Mouse (Mus musculus) forebrain, postnatal 0 days (tissue): ENCODE measurements around the gene Spsb4. TPM values are rescaled to one million over a fixed set of nuclear protein-coding genes. Genes with fewer than 3 reads are reported as not detected.

Source experiments
- ATAC-seq: fragments of 200-750 bp; cut with Nextera tagmentation; 2 replicates; pipeline ENCODE4 v1.8.0; 2017; ENCODE audit warnings: mild to moderate bottlenecking, moderate library complexity
- DNase-seq: peaks from one replicate; pipeline ENCODE4 v3.0.0-alpha.2; 2015
- H3K27ac ChIP-seq: fragments of 300-500 bp; sonication (generic); 2 replicates; pipeline ENCODE4 v1.5.1; 2014; ENCODE audit warnings: low read depth, mild to moderate bottlenecking, antibody characterized with exemption, low read length, moderate library complexity, mixed read lengths
- H3K27me3 ChIP-seq: fragments of 300-500 bp; sonication (generic); 2 replicates; pipeline ENCODE4 v1.6.1; 2014; ENCODE audit warnings: mild to moderate bottlenecking, low read length, mixed read lengths; ENCODE audit not compliant: insufficient read depth
- H3K36me3 ChIP-seq: fragments of 300-500 bp; sonication (generic); 2 replicates; pipeline ENCODE4 v1.6.1; 2014; ENCODE audit warnings: mild to moderate bottlenecking, moderate library complexity; ENCODE audit not compliant: insufficient read depth
- H3K4me1 ChIP-seq: fragments of 300-500 bp; sonication (generic); 2 replicates; pipeline ENCODE4 v1.6.1; 2014; ENCODE audit warnings: antibody characterized with exemption; ENCODE audit not compliant: insufficient read depth
- H3K4me2 ChIP-seq: fragments of 300-500 bp; sonication (generic); 2 replicates; pipeline ENCODE4 v1.6.1; 2014; ENCODE audit warnings: low read depth, mild to moderate bottlenecking, moderate library complexity
- H3K4me3 ChIP-seq: fragments of 300-500 bp; sonication (generic); 2 replicates; pipeline ENCODE4 v1.5.1; 2014; ENCODE audit warnings: low read depth, low read length, mixed read lengths
- H3K9ac ChIP-seq: fragments of 300-500 bp; sonication (generic); 2 replicates; pipeline ENCODE4 v1.6.1; 2014; ENCODE audit warnings: mild to moderate bottlenecking
- H3K9me3 ChIP-seq: fragments of 300-500 bp; sonication (generic); 2 replicates; pipeline ENCODE4 v1.6.1; 2016; ENCODE audit warnings: low read length
- CTCF ChIP-seq: sonication (generic); IDR thresholded peaks from 2 replicates; pipeline ENCODE4 v1.5.1; 2016; ENCODE audit warnings: antibody characterized with exemption, control low read depth, low read depth
- WGBS: fragments of 180-500 bp; shearing (Covaris S2); extraction: QIAGEN DNeasy Blood & Tissue Kit; methylation state at CpG from one replicate; pipeline ENCODE4 v1.1.7; 2014; 5-methylcytosine and 5-hydroxymethylcytosine counted together
- polyA plus RNA-seq: library from polyadenylated mRNA; unstranded; fragments of >200 nt; fragmentation: Nextera tagmentation; extraction: Ambion mirVana; gene quantifications from 2 replicates; pipeline ENCODE4 v1.2.1, GENCODE M21; 2015
- total RNA-seq: library from RNA; depleted of rRNA; stranded (reverse); fragments of >200 nt; gene quantifications from 2 replicates; pipeline ENCODE4 v1.2.3, GENCODE M21; 2014

Spsb4 gene
- total and polyA plus RNA-seq, 2 experiments from 2014 or later = 16.0 to 22.7 TPM

- Histone ChIP-seq H3K9ac (no peak overlapping the region), H3K27me3 (no peaks in the 10 kb centered on the region), H3K36me3 (no peaks in the 10 kb centered on the region), H3K4me1 (no peaks in the 10 kb centered on the region), H3K4me2 (no peak overlapping the region), H3K9me3 (no peaks in the 10 kb centered on the region), H3K4me3 (no peak overlapping the region), H3K27ac (no peak overlapping the region)
- 95% methylated on average over 7 of the region's 7 CpGs for WGBS
- ATAC-seq = no peak
- no peak for TF ChIP-seq CTCF
- no peak for DNase-seq
These were observed 52.2 kb downstream of the Spsb4 start for GRCm38 (mm10) chr9:96966465-96966864.

- Histone ChIP-seq H3K27ac (no peak overlapping the region), H3K4me2 (no peak overlapping the region), H3K36me3 (no peaks in the 10 kb centered on the region), H3K27me3 (no peaks in the 10 kb centered on the region), H3K4me1 (no peaks in the 10 kb centered on the region), H3K4me3 (no peak overlapping the region), H3K9me3 (no peaks in the 10 kb centered on the region), H3K9ac (no peak overlapping the region)
- ATAC-seq (no peak), DNase-seq (no peak)
- TF ChIP-seq CTCF = no peak
- WGBS = 64% methylated on average over 13 of the region's 13 CpGs
These were observed 55.0 kb downstream of the Spsb4 start for GRCm38 (mm10) chr9:96963443-96964215.

- no peaks in the 10 kb centered on the region for H3K27me3 ChIP-seq
- H3K9ac ChIP-seq = no peak overlapping the region
- H3K4me2 ChIP-seq = no peak overlapping the region
- H3K36me3 ChIP-seq = no peaks in the 10 kb centered on the region
- H3K4me1 ChIP-seq = no peaks in the 10 kb centered on the region
- no peak overlapping the region for H3K27ac ChIP-seq
- no peak for DNase-seq
- ATAC-seq = no peak
- no peak overlapping the region for H3K4me3 ChIP-seq
- no peaks in the 10 kb centered on the region for H3K9me3 ChIP-seq
- WGBS = 66% methylated on average over 8 of the region's 8 CpGs
- no peak for TF ChIP-seq CTCF
These were observed 55.9 kb downstream of the Spsb4 start for GRCm38 (mm10) chr9:96962714-96963113.

- H3K4me3 ChIP-seq = no peak overlapping the region
- H3K4me1 ChIP-seq = no peaks in the 10 kb centered on the region
- H3K9ac ChIP-seq = no peak overlapping the region
- TF ChIP-seq CTCF = no peak
- H3K36me3 ChIP-seq = no peaks in the 10 kb centered on the region
- DNase-seq = no peak
- no peak overlapping the region for H3K4me2 ChIP-seq
- H3K27ac ChIP-seq = no peak overlapping the region
- 63% methylated on average over 17 of the region's 17 CpGs for WGBS
- ATAC-seq = no peak
- H3K9me3 ChIP-seq = no peaks in the 10 kb centered on the region
- H3K27me3 ChIP-seq = no peaks in the 10 kb centered on the region
These were observed 56.5 kb downstream of the Spsb4 start for GRCm38 (mm10) chr9:96961986-96962701.

DNA sequence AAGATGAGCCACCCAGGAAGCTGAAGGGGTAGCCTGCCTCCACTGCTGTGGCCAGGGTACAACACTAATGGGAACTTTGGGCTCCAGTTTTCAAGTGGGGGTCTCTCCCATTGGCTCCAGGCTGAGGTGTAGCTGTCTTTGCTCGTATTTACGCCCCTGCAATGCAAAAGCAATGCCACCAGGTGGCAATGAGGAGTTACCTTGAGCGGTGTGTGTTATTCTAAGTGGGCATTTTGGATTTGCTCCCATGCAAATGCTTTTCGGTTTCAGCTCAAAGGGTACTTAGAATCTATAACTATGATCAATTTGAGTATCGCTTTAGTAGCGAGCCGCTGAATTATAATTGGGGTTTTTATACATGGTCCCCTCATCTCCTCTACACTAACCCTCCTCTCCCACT lies 57.6 kb downstream of the Spsb4 start:
- peak; percentile 80 for TF ChIP-seq CTCF
- no peaks in the 10 kb centered on the region for H3K9me3 ChIP-seq
- H3K4me3 ChIP-seq = no peak overlapping the region
- H3K9ac ChIP-seq = no peak overlapping the region
- no peaks in the 10 kb centered on the region for H3K36me3 ChIP-seq
- H3K4me2 ChIP-seq = no peak overlapping the region
- no peak for ATAC-seq
- peak; percentile 71 for DNase-seq
- WGBS = 50% methylated on average over 7 of the region's 7 CpGs
- H3K4me1 ChIP-seq = 0 out of 2 replicates have a peak, but pooled peaks cover 4% of the 10 kb centered on the region
- H3K27ac ChIP-seq = no peak overlapping the region
- H3K27me3 ChIP-seq = no peaks in the 10 kb centered on the region

- H3K4me3 ChIP-seq = no peak overlapping the region
- TF ChIP-seq CTCF = peak; percentile 51; the same call in 1 of the 2 replicates
- no peak overlapping the region for H3K9ac ChIP-seq
- H3K4me2 ChIP-seq = no peak overlapping the region
- H3K27me3 ChIP-seq = no peaks in the 10 kb centered on the region
- ATAC-seq (no peak), DNase-seq (no peak)
- H3K36me3 ChIP-seq = no peaks in the 10 kb centered on the region
- H3K27ac ChIP-seq = no peak overlapping the region
- 86% methylated on average over 4 of the region's 4 CpGs for WGBS
- H3K9me3 ChIP-seq = no peaks in the 10 kb centered on the region
- H3K4me1 ChIP-seq = 0 out of 2 replicates have a peak, but pooled peaks cover 4% of the 10 kb centered on the region
These were observed 58.4 kb downstream of the Spsb4 start for GRCm38 (mm10) chr9:96960241-96960640.

DNA sequence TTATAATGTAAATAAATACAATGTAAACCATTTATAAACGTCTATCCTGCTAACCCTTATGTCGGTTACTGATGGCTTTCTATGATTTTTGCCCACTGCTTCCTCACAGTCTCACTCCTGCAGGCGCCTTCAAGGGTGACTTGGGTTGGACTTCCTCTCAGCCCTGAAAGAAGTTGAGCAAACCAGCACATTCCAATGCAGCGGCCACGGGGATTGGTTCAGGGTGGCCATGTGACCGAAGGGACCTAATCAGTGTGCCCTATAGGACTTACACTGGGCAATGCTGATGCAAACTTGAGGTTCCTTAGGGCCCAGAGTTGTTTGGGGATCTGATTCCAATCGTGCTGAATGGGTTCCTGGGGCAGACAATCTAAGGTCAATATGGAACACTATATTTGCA lies 59.2 kb downstream of the Spsb4 start:
- H3K9ac ChIP-seq = no peak overlapping the region
- WGBS = 94% methylated on average over 7 of the region's 7 CpGs
- H3K4me3 ChIP-seq = no peak overlapping the region
- no peak overlapping the region for H3K27ac ChIP-seq
- no peak for TF ChIP-seq CTCF
- 0 out of 2 replicates have a peak, but pooled peaks cover 4% of the 10 kb centered on the region for H3K4me1 ChIP-seq
- no peaks in the 10 kb centered on the region for H3K27me3 ChIP-seq
- ATAC-seq (no peak), DNase-seq (no peak)
- no peaks in the 10 kb centered on the region for H3K9me3 ChIP-seq
- no peak overlapping the region for H3K4me2 ChIP-seq
- no peaks in the 10 kb centered on the region for H3K36me3 ChIP-seq
